Comparison of ENCODE assay signal across 8 mouse cellular contexts in genomic region chrX:94366029-94366428, GRCm38 (mm10). TPM values are rescaled to one million over a fixed set of nuclear protein-coding genes. Genes with fewer than 3 reads are reported as not detected.
DNase-seq lines count a peak whose midpoint lies in the region; ATAC-seq lines count a peak whose summit lies in the region.

No protein-coding gene starts in this region.

- H3K9ac ChIP-seq in hindbrain, embryonic 14.5 days, result no peak overlapping the region
- H3K9ac ChIP-seq in limb, embryonic 11.5 days (ENCODE audit: low read length), result no peak overlapping the region

- H3K27ac ChIP-seq in hindbrain, embryonic 14.5 days, result no peak overlapping the region
- no peak overlapping the region for H3K27ac ChIP-seq in limb, embryonic 11.5 days (replicated peaks; ENCODE audit: low read depth, low read length)

- H3K9me3 ChIP-seq in hindbrain, embryonic 14.5 days (ENCODE audit: control insufficient read depth, low read length), result no peaks in the 10 kb centered on the region
- H3K9me3 ChIP-seq in limb, embryonic 11.5 days (ENCODE audit: control insufficient read depth, low read length), result no peaks in the 10 kb centered on the region

- H3K4me3 ChIP-seq in hindbrain, embryonic 14.5 days (replicated peaks; ENCODE audit: low read length), result peak overlapping the region; percentile 47
- peak overlapping the region; percentile 14 for H3K4me3 ChIP-seq in limb, embryonic 11.5 days (ENCODE audit: low read depth, low read length)

- peaks cover 92% of the 10 kb centered on the region for H3K27me3 ChIP-seq in hindbrain, embryonic 14.5 days (ENCODE audit: control insufficient read depth, insufficient read depth, low read length)
- H3K27me3 ChIP-seq in limb, embryonic 11.5 days (ENCODE audit: control insufficient read depth, insufficient read depth, low read length), result peaks cover 29% of the 10 kb centered on the region

- H3K36me3 ChIP-seq in hindbrain, embryonic 14.5 days (replicated peaks; ENCODE audit: control insufficient read depth, insufficient read depth), result no peaks in the 10 kb centered on the region
- H3K36me3 ChIP-seq in limb, embryonic 11.5 days (ENCODE audit: control insufficient read depth, insufficient read depth, low read length), result no peaks in the 10 kb centered on the region

- WGBS in hindbrain, embryonic 14.5 days, result 20% methylated on average over 16 of the region's 16 CpGs
- WGBS in limb, embryonic 11.5 days, result 19% methylated on average over 16 of the region's 16 CpGs

- 0 out of 2 replicates have a peak, but pooled peaks cover 4% of the 10 kb centered on the region for H3K4me1 ChIP-seq in hindbrain, embryonic 14.5 days (replicated peaks; ENCODE audit: control insufficient read depth, insufficient read depth, low read length)
- no peaks in the 10 kb centered on the region for H3K4me1 ChIP-seq in limb, embryonic 11.5 days (ENCODE audit: control insufficient read depth, insufficient read depth, low read length)

- DNase-seq in CD4-positive, CD25-positive, alpha-beta regulatory T cell, adult 2 months (ENCODE audit: low read depth, low spot score), result peak; percentile 25
- DNase-seq in urinary bladder, postnatal 14 days (ENCODE audit: low spot score), result peak; percentile 2
- DNase-seq in urinary bladder, adult 18-20 months (ENCODE audit: low spot score in 2 of 2), result no peak
- no peak for DNase-seq in hindbrain, embryonic 14.5 days (ENCODE audit: low spot score)
- peak; percentile 25 for DNase-seq in limb, embryonic 11.5 days (ENCODE audit: low spot score)
- DNase-seq in naive thymus-derived CD4-positive, alpha-beta T cell, adult 2 months (ENCODE audit: low read depth), result peak; percentile 51
- DNase-seq in c-Kit-positive CD71-positive TER-119-positive erythroid progenitor cells, embryonic 14.5 days (ENCODE audit: low spot score), result no peak

- H3K4me2 ChIP-seq in hindbrain, embryonic 14.5 days (replicated peaks), result peak overlapping the region; percentile 44
- peak overlapping the region; percentile 33 for H3K4me2 ChIP-seq in limb, embryonic 11.5 days (ENCODE audit: low read depth, severe bottlenecking)

- ATAC-seq in CD4-positive, CD25-positive, alpha-beta regulatory T cell, adult 4 months, result no peak
- ATAC-seq in hindbrain, embryonic 14.5 days (ENCODE audit: low FRiP score), result no peak
- no peak for ATAC-seq in limb, embryonic 11.5 days (ENCODE audit: insufficient number of reproducible peaks, low FRiP score, low TSS enrichment, low read depth)

RNA-seq across cellular contexts. Expression of gene Fam90a1b, which starts 0.5 kb away (rescaled TPM):
- not detected for polyA plus RNA-seq in CD4-positive, CD25-positive, alpha-beta regulatory T cell, adult 4 months (2017; shearing (Covaris generic))
- 0.16 and 0.28 TPM in 2 replicates for polyA plus RNA-seq in hindbrain, embryonic 14.5 days (2014; fragmentation: Nextera tagmentation; extraction: Ambion mirVana)
- polyA plus RNA-seq in limb, embryonic 11.5 days (2014; fragmentation: Nextera tagmentation; extraction: Ambion mirVana), result 0.19 and 0.26 TPM in 2 replicates

RNA-seq across cellular contexts. Expression of gene Apoo, which starts 0.9 kb away (rescaled TPM):
- polyA plus RNA-seq in CD4-positive, CD25-positive, alpha-beta regulatory T cell, adult 4 months (2017; shearing (Covaris generic)), result 10 to 100 TPM; 11.2 to 14.2 TPM
- polyA plus RNA-seq in hindbrain, embryonic 14.5 days (2014; fragmentation: Nextera tagmentation; extraction: Ambion mirVana), result 132 and 141 TPM in 2 replicates
- polyA plus RNA-seq in limb, embryonic 11.5 days (2014; fragmentation: Nextera tagmentation; extraction: Ambion mirVana), result 107 and 116 TPM in 2 replicates

Comparison
In these comparisons a context has a peak if more than half of its experiments do, and no peak if none do; other contexts are left out.
1. DNase-seq: peak in CD4-positive, CD25-positive, alpha-beta regulatory T cell, adult 2 months (single experiment), urinary bladder, postnatal 14 days (single experiment), limb, embryonic 11.5 days (single experiment) and naive thymus-derived CD4-positive, alpha-beta T cell, adult 2 months (single experiment); none in urinary bladder, adult 18-20 months (0 of 2), hindbrain, embryonic 14.5 days (single experiment) and c-Kit-positive CD71-positive TER-119-positive erythroid progenitor cells, embryonic 14.5 days (single experiment).